Mouse (Mus musculus) embryonic facial prominence, embryonic 11.5 days (tissue): ENCODE measurements at regions not wholly inside any gene's neighbourhood (a gene's known extent, or its start where the extent isn't known, plus 50 kb on each side); places are given as distances from the start of the nearest gene placed in this dataset.
A peak's percentile ranks its signal among the peaks of the same experiment; 100 is the strongest.

Experiments
- ATAC-seq: fragments of 200-750 bp; cut with Nextera tagmentation; replicated peaks from 2 replicates; pipeline ENCODE4 v1.8.0; 2017; ENCODE audit warnings: low read depth; ENCODE audit not compliant: insufficient number of reproducible peaks, low FRiP score, low TSS enrichment
- DNase-seq: peaks from one replicate; pipeline ENCODE4 v3.0.0-alpha.2; 2015; ENCODE audit warnings: low spot score
- H3K27ac ChIP-seq: fragments of 300-500 bp; sonication (generic); replicated peaks from 2 replicates; pipeline ENCODE4 v1.5.1; 2014; ENCODE audit warnings: mild to moderate bottlenecking, low read depth, low read length, control low read depth
- H3K27me3 ChIP-seq: fragments of 300-500 bp; sonication (generic); 2 replicates; pipeline ENCODE4 v1.6.1; 2014; ENCODE audit warnings: mild to moderate bottlenecking, low read length, moderate library complexity, mixed read lengths; ENCODE audit not compliant: control insufficient read depth, insufficient read depth
- H3K36me3 ChIP-seq: fragments of 300-500 bp; sonication (generic); replicated peaks from 2 replicates; pipeline ENCODE4 v1.6.1; 2014; ENCODE audit warnings: low read depth, mild to moderate bottlenecking, low read length, moderate library complexity, mixed read lengths; ENCODE audit not compliant: control insufficient read depth, insufficient read depth
- H3K4me1 ChIP-seq: fragments of 300-500 bp; sonication (generic); 2 replicates; pipeline ENCODE4 v1.6.1; 2014; ENCODE audit warnings: low read length, mixed read lengths; ENCODE audit not compliant: control insufficient read depth, insufficient read depth
- H3K4me2 ChIP-seq: fragments of 300-500 bp; sonication (generic); 2 replicates; pipeline ENCODE4 v1.6.1; 2014; ENCODE audit warnings: low read depth, mild to moderate bottlenecking, control low read depth, low read length, moderate library complexity
- H3K4me3 ChIP-seq: fragments of 300-500 bp; sonication (generic); 2 replicates; pipeline ENCODE4 v1.5.1; 2014; ENCODE audit warnings: low read depth, low read length, control low read depth
- H3K9ac ChIP-seq: fragments of 300-500 bp; sonication (generic); replicated peaks from 2 replicates; pipeline ENCODE4 v1.6.1; 2014; ENCODE audit warnings: mild to moderate bottlenecking, control low read depth, low read length
- H3K9me3 ChIP-seq: fragments of 300-500 bp; sonication (generic); replicated peaks from 2 replicates; pipeline ENCODE4 v1.6.1; 2016; ENCODE audit warnings: mild to moderate bottlenecking, low read length, inconsistent platforms, mixed read lengths; ENCODE audit not compliant: control insufficient read depth
- WGBS: fragments of 180-500 bp; shearing (Covaris S2); extraction: QIAGEN DNeasy Blood & Tissue Kit; methylation state at CpG from one replicate; pipeline ENCODE4 v1.1.7; 2014; 5-methylcytosine and 5-hydroxymethylcytosine counted together

DNA sequence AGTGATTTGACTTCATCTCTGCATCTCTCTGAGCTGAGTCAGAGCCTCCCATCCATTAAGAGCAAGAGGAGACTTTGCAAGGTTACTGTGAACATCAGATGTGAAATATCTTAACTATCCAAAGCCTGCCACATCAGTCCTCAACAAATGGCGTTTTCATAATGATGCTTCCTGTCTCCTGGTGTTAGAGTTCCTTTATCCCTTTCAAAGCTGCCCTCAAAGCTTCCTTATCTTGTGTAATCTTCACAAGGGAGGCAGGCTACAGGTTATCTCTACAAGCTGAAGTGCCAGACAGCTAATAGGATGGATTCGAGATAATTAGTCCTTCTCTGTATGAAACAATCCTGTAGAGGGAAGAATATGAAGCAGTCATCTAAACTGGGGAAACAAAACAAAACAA is 93.4 kb upstream of the Eomes start:
- no peak overlapping the region for H3K9ac ChIP-seq
- H3K27ac ChIP-seq = no peak overlapping the region
- H3K4me3 ChIP-seq = no peak overlapping the region
- H3K4me1 ChIP-seq = no peaks in the 10 kb centered on the region
- ATAC-seq (no peak), DNase-seq (no peak)
- H3K4me2 ChIP-seq = no peak overlapping the region
- H3K9me3 ChIP-seq = no peaks in the 10 kb centered on the region
- peaks cover 5% of the 10 kb centered on the region for H3K27me3 ChIP-seq
- H3K36me3 ChIP-seq = no peaks in the 10 kb centered on the region
- WGBS = 39% methylated on average over 2 of the region's 2 CpGs

DNA sequence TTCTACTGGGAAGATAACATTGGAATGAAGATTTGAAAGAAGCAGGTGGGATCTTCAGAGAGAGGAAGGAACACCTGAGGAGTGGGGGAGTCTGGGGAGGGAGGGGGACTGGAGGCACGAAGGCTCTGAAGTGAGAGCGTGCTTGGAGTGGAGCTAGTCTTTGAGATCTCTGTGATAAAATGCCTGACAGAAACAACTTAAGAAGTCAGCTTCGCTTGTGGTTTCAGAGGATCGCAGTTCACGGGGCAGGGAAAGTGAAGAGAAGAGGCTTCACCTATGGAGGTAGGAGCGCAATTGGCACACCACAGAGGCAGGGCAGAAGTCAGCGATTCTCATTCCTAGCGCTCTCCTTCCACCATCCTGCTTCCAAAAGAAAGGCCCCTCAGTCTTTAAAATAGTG is 90.4 kb upstream of the Eomes start:
- Histone ChIP-seq H3K9me3 (no peaks in the 10 kb centered on the region), H3K27ac (no peak overlapping the region), H3K4me3 (no peak overlapping the region), H3K36me3 (no peaks in the 10 kb centered on the region), H3K4me2 (no peak overlapping the region), H3K27me3 (peaks cover 5% of the 10 kb centered on the region), H3K4me1 (no peaks in the 10 kb centered on the region), H3K9ac (no peak overlapping the region)
- WGBS = 43% methylated on average over 8 of the region's 8 CpGs
- DNase-seq (no peak), ATAC-seq (no peak)

DNA sequence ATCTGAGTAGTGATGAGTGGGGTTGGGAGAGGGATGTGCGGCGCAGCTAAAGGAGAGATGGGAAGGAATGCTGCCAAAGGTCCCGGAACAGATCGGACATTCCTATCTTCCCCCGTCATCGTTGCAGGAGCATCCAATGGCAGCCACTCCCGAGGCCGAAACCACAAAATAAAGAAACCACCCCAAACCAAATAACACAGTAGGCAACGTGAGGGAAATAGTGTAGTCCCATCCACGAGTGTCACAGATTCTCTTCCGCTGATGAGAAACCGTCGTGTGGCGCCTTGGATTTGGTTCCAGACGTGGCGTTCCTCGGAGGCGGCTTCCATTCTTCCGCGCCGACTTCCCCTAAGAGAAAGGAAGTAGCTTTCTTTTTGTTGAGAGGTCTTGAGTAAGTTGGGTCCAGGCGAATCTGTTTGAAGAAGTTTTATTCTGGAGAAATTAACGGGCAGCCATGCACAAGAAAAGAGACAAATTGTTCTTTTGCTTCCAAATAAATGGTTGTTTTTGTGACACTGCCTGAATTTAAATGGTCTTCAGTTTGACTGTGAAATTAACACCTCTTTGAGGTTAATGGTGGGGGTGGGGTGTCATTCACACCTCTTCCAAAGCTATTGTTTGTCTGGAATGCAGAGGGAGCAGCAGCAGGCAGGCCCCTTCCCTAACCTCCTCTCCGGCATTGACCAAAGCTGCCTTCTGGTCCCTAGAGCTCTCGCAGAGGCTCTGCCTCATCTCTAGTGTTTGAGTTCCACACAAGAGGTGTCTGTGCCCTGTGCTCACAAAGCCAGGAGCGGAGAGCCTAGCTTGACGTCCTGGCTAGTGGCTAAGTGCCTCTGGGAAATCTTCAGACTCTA is 88.3 kb upstream of the Eomes start:
- WGBS = 5% methylated on average over 27 of the region's 27 CpGs
- H3K4me3 ChIP-seq = peak overlapping the region; percentile 14; the same call in 1 of the 2 replicates
- no peak for ATAC-seq
- H3K9me3 ChIP-seq = no peaks in the 10 kb centered on the region
- peaks cover 5% of the 10 kb centered on the region for H3K27me3 ChIP-seq
- peak; percentile 41 for DNase-seq
- no peaks in the 10 kb centered on the region for H3K36me3 ChIP-seq
- H3K4me2 ChIP-seq = peak overlapping the region; percentile 43
- no peak overlapping the region for H3K27ac ChIP-seq
- peak overlapping the region; percentile 7; the same call in 1 of the 2 replicates for H3K9ac ChIP-seq
- no peaks in the 10 kb centered on the region for H3K4me1 ChIP-seq

- no peak overlapping the region for H3K9ac ChIP-seq
- peaks cover 5% of the 10 kb centered on the region for H3K27me3 ChIP-seq
Observed at GRCm38 (mm10) chr9:118390679-118391078, 87.3 kb upstream of the Eomes start.

GRCm38 (mm10) chr9:118391715-118392114 is 86.3 kb upstream of the Eomes start:
- Histone ChIP-seq H3K27ac (no peak overlapping the region), H3K27me3 (peaks cover 5% of the 10 kb centered on the region), H3K4me3 (no peak overlapping the region), H3K36me3 (no peaks in the 10 kb centered on the region), H3K9ac (no peak overlapping the region), H3K9me3 (no peaks in the 10 kb centered on the region), H3K4me2 (no peak overlapping the region), H3K4me1 (no peaks in the 10 kb centered on the region)
- WGBS = 58% methylated on average over 7 of the region's 7 CpGs
- ATAC-seq (no peak), DNase-seq (no peak)

More at GRCm38 (mm10) chr9:118390679-118391078, 87.3 kb upstream of the Eomes start:
- DNase-seq (no peak), ATAC-seq (no peak)
- H3K4me1 ChIP-seq = no peaks in the 10 kb centered on the region
- 58% methylated on average over 3 of the region's 3 CpGs for WGBS
- H3K4me2 ChIP-seq = no peak overlapping the region
- H3K4me3 ChIP-seq = no peak overlapping the region
- H3K27ac ChIP-seq = no peak overlapping the region
- H3K9me3 ChIP-seq = no peaks in the 10 kb centered on the region
- no peaks in the 10 kb centered on the region for H3K36me3 ChIP-seq

DNA sequence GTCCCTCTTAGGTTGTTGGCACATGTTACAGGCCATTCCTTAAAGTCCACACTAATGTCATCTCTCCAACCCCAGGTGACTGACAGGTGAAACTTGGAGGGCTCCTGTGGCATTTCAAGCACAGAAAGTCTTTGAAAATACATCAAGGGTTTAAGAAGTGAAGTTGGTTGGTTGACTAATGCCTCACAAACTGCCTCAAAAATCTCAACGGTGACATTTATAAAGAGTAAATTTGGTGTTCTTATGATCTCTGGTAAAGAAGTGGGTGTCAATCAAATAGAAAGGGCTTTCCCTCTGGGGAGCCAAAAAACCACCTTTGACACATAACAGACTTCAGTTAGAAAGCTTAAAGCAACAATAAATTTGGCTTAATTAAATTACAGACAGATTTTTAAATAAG is 85.2 kb upstream of the Eomes start:
- Histone ChIP-seq H3K9me3 (no peaks in the 10 kb centered on the region), H3K9ac (no peak overlapping the region), H3K4me3 (no peak overlapping the region), H3K27me3 (peaks cover 5% of the 10 kb centered on the region), H3K27ac (no peak overlapping the region), H3K4me1 (no peaks in the 10 kb centered on the region), H3K4me2 (no peak overlapping the region), H3K36me3 (no peaks in the 10 kb centered on the region)
- 81% methylated on average over 1 of the region's 1 CpGs for WGBS
- DNase-seq (no peak), ATAC-seq (no peak)

- Histone ChIP-seq H3K4me3 (no peak overlapping the region), H3K9ac (no peak overlapping the region), H3K9me3 (no peaks in the 10 kb centered on the region), H3K27me3 (peaks cover 5% of the 10 kb centered on the region), H3K4me1 (no peaks in the 10 kb centered on the region), H3K36me3 (no peaks in the 10 kb centered on the region), H3K4me2 (no peak overlapping the region), H3K27ac (no peak overlapping the region)
- DNase-seq (no peak), ATAC-seq (no peak)
- WGBS = 44% methylated on average over 4 of the region's 4 CpGs
Observed at GRCm38 (mm10) chr9:118393567-118393966, 84.4 kb upstream of the Eomes start.

DNA sequence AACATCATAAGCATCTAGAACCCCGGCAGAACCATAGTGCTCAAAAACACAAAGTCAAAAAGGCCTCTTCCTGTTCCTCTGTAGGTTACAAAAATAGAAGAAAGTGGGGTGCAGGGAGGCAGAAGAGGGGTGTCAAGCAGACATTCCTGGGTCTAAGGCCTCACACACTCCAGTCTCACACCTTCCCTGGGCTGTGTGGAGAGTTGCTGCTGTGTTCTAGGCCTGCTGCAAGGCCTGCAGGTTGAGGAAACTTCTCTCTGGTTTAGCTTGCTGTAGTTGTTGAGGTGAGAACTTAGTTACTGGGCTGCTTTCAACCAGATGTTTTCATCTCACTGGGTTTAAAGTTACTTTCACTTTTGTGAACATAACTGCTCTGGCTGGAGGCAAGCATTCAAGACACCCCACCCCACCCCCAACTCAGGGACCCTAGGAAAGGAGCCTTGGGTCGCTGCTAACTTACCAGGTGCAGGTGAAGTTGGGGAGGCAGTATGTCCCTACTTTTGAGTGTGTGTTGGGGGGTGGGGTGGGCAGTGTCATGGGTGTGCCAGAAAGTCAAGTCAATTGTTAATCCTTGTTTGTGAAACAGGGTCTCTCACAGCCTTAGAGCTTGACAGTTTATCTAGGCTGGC is 81.5 kb upstream of the Eomes start:
- 79% methylated on average over 2 of the region's 2 CpGs for WGBS
- ATAC-seq (no peak), DNase-seq (no peak)
- H3K9me3 ChIP-seq = no peaks in the 10 kb centered on the region
- H3K4me2 ChIP-seq = no peak overlapping the region
- no peaks in the 10 kb centered on the region for H3K27me3 ChIP-seq
- H3K4me3 ChIP-seq = no peak overlapping the region
- no peaks in the 10 kb centered on the region for H3K36me3 ChIP-seq
- no peak overlapping the region for H3K9ac ChIP-seq
- H3K4me1 ChIP-seq = no peaks in the 10 kb centered on the region
- no peak overlapping the region for H3K27ac ChIP-seq
